Mouse (Mus musculus) adrenal gland, postnatal 4 days (tissue): ENCODE measurements around the gene Tmem176b. TPM values are rescaled to one million over a fixed set of nuclear protein-coding genes. Genes with fewer than 3 reads are reported as not detected.
A peak's percentile ranks its signal among the peaks of the same experiment; 100 is the strongest.
"Not testable (repeated sequence)": the region's sequence is repeated elsewhere in the genome, so short reads cannot be mapped to it uniquely, and the experiment has no call there.

Experiments used
- DNase-seq, 2 experiments: peaks; one replicate each; pipeline ENCODE4 v3.0.0; 2021 to 2022; ENCODE audit warnings: low spot score in 2 of 2, mixed read lengths in 2 of 2
- total RNA-seq, 2 experiments: library from RNA; stranded (reverse); gene quantifications; 2 replicates each; pipeline ENCODE4 v1.2.3; 2021

Tmem176b gene
- total RNA-seq, 2 experiments from 2014 or later: 443 to 458 TPM

DNA sequence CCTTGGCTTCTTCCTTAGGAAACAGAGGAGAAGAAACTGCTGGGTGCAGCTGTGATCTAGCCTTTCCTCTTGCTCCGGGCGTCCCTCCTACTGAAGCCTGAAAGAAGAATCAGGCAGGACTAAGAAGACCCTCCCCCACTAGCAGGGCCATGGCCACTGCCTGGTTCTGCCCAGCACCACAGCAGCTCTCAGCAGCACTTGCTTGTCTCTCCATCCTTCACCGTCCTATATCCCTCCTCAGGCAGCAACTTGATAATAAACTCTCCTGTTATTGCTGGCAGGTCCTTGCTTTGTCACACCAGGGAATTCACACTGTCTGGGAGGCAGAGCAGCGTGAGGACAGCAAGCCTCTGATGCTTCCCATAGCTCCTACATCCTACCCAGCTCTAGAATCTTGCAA is 3.8 kb upstream of the Tmem176b start:
- DNase-seq: no peak

DNA sequence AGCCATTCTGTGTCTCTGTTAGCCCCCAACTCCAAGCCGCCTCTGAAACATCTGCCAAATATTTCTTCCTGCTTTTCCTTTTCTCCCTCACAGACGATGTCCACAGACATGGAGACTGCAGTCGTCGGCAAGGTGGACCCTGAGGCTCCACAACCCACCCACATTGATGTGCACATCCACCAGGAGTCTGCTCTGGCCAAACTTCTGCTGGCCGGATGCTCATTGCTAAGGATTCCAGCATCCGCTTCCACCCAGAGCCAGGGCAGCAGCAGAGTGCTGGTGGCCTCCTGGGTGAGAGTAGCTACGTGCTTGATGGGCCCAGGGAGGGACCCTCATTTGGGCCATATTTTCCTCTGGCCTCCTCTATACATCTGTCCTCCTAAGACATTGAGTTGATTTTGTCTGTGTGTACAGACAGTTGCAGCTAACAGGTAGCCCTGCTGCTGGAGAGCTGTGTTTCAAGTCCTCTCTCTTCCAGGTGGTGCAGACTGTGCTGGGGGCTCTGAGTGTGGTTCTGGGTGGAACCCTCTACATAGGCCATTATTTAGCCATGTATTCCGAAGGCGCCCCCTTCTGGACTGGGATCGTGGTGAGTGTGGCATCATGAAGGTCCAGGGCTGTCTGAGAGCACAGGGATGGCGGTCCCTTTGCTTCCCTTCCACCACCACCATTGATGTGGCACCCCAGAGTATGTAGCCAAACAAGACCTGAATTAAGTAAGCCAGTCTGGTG is 981 bp upstream of the Tmem176b start:
- peak in 1 of 2 experiments; percentile 47 for DNase-seq

DNA sequence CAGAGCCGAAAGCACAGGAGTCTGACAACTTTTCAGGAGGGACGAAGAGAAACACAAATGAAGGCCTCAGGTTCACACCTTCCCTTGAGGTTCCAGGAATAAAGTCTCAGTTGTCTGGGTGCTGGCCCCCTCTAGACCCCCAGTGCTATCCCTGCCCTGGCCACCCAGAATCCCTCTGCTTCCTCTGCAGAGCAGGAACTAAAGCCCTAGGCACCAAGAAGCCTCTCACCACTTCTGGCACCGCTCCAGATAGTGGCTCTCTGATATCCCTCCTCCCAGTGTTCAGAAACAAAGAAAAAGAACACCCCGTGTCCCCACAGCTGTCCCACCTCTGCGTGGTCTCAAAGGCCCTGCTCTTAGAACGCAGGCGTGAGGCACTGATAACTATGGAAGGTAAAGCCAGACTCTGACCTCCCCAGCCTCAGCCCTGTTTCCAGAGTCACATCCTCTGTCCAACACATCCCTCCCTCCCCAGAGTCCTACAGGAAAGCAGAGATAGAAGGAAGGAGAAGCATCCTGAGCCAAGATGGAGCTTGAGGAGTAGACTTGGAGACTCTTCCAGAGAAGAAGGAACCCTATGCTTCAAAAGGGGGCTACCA is 826 bp downstream of the Tmem176b start, which contains the start of gene Tmem176a:
TSS of gene Tmem176a (plus strand) at position 549 of the 599 bp plus-strand sequence.
- no peak for DNase-seq

DNA sequence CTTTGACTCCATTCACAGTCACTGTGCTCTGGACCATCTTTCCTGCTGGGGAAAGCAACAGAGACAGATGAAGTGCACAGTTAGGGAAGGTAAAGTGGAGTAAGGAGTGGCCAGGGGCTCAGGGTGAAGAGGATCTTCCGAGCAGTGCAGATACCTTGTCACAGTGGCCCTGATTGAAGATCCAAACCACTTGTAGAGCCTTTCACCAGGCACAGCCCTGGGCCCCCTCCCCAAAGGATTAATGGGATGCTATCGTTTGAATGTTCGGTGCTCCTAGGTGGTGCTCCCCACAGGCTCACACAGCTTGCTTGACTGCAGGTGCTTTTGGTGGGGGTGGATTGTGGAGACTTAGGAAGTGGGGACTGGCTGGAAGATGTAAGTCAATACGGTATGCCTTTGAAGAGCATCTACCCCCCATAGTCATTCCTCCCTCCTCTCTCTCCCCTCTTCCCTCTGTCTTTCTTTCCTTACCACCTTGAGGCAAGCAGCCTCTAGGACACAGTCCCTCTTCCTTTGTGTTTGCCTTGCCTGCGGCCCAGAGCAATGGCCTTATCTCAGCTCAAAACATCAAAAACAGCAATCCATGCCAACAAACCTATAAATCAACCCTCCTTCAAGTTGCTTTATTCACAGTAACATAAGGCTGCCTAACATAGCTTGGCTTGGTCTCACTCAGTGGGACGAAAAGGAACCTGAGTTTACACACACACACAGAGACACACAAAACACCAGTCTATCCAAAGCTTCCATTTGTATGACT is 2.8 kb downstream of the Tmem176b start:
- DNase-seq: no peak

DNA sequence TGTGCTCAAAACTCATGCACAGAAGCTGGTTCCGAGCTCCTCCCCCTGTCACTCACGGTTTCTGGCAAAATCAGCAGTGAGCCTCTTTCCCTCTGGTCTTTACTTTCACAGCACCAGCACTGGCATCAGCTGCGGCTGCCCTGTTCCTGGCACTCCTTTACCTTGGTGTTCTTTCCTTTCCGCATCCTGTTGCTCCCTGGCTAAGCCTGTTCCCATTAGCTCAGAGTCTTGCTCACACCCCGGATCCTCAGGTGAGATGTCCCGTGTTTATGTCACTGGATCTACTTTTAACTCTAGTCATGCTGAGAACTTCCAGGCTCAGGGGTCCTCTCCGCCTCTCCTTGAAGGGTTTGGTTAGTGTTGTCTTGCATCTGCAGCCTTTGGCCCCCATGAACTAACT is 3.8 kb downstream of the Tmem176b start:
- DNase-seq: no peak

DNA sequence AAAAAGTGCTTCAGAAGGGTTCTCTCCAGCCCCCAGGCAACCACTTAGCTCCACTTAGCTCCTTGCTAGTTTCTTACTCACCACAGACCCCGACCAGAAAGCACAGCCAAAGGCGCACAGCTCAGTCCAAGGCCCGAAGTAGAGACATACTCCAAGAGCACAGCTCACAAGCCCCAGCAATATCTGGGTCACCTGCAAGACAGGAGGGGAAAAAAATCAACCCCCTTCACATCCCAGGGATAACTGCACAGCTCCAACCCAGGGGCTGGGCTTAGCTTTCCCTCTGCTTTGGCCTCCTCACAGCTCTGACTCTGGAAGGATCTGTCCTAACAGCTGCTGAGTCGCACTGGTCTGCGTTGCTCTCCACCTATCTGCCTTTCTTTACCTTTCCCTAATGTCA is 5.2 kb downstream of the Tmem176b start:
- DNase-seq: no peak

DNA sequence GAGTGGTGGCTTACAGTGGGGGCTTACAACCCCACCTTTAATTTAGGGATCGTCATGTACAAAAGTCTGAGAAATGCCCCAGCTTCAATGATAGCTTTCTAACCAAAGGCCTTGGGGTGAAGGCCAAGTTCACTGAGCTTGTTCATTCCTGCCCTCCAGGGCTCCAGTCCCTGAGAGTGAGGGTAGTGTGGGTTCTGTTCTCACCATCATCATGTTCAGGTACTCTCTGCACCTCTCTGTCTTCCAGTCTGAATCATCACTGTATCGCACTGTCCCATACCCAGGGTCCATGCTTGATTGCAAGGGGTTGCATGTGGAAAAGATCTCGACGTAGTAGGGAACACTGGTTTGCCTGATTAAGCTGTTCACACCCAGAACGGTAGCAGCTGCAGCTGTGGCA is 6.1 kb downstream of the Tmem176b start:
- no peak for DNase-seq

DNA sequence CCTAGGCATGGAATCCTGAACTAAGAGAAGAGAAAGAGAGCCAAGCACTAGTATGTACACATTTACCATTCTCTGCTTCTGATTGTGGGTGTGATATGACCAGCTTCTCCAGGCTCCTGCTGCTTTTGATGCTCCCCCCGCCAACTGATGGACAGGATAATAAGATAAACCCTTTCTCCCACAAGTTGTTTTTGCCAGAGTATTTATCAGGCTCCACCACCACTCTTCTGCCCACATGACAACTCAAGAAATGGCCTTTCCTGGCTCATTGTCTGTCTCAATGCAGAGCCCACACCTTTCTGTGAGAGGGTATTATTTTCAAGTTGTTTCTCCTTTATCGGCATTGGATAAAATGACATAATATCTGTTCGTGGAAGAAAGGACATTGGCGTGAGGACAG is 7.8 kb downstream of the Tmem176b start:
- DNase-seq: no peak

DNA sequence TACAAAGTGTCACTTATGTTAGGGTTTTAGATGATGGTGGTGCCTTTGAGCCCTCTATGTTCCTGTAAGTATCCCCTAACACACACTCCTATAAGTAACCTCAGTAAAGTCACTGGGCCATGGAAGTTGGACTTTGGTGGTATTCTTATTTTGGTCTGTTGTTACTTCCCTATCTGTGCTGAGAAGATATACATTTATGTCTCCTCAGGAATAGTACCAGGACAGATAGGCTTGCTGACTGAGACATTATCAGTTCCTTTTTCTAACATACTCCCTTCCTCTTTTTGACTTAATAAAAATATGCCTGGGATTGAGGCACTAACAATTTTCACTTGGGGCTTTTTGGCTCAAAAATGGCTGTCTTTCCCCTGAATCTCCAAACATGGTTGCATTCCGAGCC is 8.9 kb downstream of the Tmem176b start:
- no peak for DNase-seq

DNA sequence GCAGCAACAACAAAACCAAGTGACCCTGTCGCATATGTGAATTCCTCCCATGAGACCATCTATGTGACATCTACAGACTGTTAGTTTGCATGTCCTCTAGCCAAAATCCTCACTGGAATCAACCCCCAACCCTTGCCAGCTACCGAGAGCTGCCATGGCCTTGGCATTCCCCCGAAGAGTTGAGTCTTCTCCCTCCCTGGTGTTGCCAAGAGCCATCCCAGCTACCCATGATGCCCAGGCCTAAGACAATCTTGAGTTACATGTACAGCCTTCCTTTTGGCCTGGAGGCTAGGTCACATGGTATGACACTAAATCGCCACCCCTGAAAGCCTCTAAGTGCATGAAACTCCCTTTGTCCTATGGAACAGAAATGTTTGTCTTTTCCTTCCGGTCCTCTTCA is 10.2 kb downstream of the Tmem176b start:
- no peak for DNase-seq

DNA sequence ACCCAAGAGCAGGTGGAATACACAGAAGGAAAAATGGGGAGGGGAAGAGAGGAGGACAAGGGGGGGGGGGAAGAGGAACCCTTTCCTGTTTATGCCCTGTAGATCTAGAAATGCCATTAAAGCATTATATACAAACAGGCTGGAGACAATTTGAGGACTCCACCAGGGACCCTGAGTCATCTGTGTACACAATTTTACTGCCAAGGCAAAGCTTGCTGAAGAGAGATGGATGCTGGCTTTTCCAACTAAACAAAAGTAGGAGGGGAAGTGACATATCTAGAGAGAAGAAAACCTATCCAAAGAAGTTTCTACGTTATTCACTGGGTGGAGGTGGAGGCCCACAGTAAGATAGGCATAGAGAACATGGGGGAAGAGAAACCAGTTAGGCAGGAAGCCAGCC is 11.1 kb downstream of the Tmem176b start:
- DNase-seq: no peak

DNA sequence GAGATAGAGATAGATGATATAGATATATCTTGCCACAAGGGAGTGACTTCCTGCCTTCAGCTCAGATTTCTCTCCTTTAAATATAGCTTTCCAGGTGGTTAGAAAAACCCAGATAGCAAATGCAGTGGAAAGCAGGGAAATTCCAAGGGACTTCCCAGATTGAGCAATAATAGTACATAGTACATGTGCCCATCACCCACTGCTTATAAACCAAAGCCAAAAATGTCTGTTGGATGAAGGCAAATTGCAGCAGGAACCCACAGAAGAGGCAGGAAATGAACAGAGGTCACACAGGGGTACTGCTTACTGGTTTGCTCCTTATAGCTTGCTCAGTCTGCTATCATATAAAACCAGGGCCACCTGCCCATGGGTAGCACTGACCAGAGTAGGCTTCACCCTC is 11.6 kb downstream of the Tmem176b start:
- no peak for DNase-seq

DNA sequence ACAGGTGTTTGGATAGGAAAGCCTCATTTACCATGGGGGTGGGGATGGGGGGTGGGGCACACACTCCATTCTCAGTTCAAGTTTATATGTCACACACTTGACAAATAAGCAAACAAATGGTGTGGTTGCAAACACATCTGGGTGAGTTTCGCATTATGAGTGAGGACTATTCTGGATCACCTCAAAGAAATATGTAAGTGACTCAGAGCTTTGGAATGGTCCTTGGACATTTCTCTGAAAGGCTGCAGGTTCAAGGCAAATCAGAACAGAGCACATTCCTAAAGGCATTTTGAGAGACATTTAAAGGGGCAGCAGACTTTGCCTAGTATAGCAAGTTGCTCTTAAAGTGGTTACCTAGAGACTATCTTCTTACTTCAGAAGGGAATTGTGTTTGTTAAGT is 12.3 kb downstream of the Tmem176b start:
- DNase-seq: no peak

DNA sequence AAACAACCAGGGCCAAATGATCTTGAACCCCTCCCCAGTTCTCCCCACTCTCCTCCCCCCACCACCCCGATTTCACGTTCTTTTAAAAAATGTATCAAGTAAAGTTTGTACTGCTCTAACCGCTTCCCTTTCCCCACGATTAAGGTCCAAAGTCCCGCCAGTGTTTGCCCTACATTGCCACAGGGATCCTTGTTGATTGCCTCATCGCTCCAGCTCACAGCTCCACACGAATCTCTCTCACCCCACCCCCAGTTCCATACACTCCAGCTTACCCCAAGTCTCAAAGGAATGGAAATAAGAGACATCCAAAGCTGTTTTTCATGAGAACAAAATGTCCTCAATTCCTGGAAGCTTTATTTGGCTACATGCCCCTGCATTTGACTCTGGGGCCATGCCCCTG is 16.3 kb downstream of the Tmem176b start:
- no peak for DNase-seq

DNA sequence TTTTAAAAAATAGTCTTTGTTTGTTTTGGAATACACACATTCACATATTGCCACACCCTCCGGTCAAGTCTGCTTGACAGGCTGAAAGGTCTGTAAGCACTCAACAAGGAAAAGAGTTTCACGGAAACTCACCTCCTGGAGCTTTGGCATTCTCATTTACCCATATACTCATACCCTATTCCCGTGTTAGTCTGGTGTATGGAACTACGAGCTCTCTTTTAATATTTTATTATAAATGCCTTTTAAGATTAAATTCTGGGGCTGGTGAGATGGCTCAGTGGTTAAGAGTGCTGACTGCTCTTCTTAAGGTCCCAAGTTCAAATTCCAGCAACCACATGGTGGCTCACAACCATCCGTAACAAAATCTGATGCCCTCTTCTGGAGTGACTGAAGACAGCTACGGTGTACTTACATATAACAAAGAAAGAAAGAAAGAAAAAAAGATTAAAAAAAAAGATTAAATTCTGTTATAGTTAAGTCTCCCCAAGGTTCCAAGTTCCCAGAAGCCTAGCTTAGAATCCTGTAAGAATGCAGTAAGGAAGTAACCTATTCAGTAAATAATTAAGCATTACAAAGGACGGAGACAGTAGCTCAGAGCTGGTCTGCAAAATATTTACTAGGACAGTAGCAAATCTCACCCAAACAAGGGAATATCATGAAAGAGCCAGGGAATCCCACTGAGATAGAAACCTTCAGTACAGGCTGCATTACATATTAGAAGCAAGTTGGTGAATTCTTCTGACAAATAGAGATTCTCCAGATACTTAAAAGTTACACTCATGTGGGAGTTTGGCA is 19.1 kb downstream of the Tmem176b start:
- not testable (repeated sequence) for DNase-seq

DNA sequence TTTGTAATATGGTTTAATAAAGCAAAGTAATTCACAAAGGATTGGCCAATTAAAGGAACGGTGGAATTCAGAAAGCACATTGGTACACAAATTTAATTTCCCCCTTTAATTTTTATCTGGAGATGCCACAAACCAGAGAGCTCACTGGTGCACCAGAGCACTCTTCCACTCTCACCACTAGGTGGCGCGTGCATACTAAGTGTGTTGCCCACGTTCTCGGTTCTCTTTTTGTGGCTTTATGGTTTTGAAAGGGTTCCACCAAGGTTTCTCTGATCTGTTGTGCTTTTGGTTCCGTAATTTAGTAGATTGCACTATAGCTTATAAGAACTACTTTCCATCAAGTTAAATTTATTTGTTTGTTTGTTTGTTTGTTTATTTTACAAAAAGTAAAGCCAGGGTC is 23.5 kb downstream of the Tmem176b start:
- peak in 1 of 2 experiments; percentile 57 for DNase-seq

DNA sequence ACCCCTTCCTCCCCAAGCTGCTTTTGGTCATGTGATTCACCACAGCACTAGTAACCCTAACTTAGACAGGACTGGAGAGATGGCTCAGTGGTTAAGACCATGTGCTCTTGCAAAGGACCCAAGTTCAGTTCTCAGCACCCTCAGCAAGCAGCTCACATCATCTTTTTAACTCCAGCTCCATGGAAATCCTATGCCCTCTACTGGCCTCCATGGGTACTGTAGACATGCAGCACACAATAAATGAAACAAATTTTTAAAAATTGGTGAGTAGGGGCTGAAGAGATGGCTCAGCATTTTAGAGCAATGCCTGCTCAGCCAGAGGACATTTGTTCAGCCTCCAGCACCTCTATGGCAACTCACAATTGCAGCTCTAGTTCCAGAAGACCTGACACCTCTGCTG is 26.3 kb downstream of the Tmem176b start:
- DNase-seq: no peak

DNA sequence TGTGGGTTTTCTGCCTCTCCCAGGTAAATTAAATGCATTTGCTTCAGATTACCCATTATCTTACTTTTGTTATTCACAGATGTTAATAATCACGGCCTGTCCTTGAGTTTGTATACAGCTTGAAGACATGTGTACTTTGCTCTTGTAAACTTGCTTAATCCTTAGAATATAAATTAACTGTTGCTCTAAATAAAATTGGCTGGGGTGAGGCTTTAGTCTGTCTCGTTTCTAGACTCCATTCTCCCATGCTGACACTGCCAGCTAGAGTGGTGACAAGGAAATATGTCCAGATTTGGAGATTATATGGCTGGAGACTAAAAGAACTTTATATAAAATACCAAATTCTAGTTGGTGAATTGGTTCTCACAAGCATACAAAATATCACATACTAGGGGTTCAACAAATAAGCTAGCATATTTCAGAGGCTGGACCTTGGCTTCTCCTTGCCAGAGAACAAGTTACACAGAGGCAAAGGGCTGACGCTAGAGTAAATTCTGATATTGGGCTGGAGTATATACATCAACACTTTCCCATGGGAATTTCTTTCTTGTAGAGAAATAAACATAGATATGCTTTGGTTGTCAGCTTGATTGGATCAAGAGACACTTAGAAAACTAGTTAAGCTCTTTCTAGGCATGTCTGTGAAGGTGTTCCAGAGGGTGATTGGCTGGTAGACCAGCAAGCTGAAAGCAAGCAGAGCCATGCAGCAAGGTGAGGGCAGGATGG is 31.6 kb downstream of the Tmem176b start:
- no peak for DNase-seq

DNA sequence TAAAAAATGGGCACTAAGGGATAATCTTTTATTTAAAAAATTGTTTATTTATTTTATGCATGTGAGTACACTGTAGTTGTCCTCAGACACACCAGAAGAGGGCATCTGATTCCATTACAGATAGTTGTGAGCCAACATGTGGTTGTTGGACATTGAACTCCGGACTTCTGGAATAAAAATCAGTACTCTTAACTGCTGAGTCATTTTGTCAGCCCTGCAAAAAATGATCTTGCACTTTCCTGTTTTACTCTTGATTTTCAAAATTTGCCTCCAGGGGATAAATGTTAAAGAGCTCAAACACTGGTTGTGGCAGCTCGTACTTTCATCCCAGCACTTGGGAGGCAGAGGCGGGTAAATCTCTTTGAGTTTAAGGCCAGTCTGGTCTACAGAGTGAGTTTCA is 34.5 kb downstream of the Tmem176b start:
- no peak for DNase-seq

DNA sequence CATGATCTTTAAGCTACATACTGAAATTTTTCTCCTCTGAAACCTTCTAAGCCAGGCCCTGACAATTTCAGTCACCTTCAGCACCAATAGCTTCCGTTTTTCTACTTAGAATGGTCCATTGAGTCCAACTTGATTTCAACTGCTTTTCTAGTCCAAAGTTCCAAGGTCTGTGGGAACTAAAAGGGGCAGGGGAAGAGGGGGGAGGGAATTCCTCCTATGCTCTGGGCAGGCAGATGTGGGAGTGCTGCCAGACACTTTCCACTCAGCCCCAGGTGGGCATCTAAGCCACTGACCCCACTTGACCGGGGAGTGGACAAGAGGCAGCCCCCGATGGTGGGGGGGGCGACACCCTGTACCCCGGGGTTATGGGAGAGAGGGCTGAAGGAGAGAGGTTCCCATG is 37.0 kb downstream of the Tmem176b start:
- DNase-seq: no peak
